Mouse (Mus musculus): ENCODE measurements around the gene Sh3kbp1. TPM values are rescaled to one million over a fixed set of nuclear protein-coding genes. Genes with fewer than 3 reads are reported as not detected.

Gene Sh3kbp1
- total and polyA plus RNA-seq, 3 experiments, result 45.4 to 85.8 (median 48.2) TPM

DNA sequence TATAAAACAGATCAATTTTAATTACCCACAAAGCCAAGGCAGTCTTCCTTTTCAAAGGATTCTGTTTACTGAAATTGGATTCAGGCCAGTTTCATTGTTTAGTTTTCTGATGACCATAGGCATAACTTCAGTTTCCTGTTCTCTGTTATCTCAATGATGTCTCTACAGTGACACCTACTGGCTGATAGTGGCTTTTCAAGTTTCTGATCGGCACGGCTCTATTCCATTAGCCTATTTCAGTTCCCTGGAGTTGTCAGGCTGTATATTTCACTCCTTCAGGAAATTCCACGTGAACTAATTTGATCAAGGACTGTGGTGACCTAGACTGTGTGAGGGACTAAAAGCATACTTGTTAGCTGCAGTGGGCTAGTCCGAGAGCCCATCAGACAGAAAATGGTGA is 336.2 kb downstream of the Sh3kbp1 start:
- no peak for TF ChIP-seq ELF1 (IDR thresholded peaks at IDR 0.05; ENCODE audit: low read depth, low read length)
- no peak for TF ChIP-seq MYC (IDR thresholded peaks at IDR 0.05; ENCODE audit: low read depth, low read length)
- no peak for TF ChIP-seq MXI1 (IDR thresholded peaks at IDR 0.05; ENCODE audit: low read depth, low read length)
- no peak for TF ChIP-seq USF1 (IDR thresholded peaks at IDR 0.05; ENCODE audit: low read depth, low read length)
- peak; percentile 72 for TF ChIP-seq RAD21 (IDR thresholded peaks at IDR 0.05; ENCODE audit: low read depth, low read length)
- TF ChIP-seq CHD2 (IDR thresholded peaks at IDR 0.05; ENCODE audit: low read length), result no peak
- TF ChIP-seq CTCF (conservative IDR thresholded peaks at IDR 0.05 in 1 of 2, IDR thresholded peaks at IDR 0.05 in 1 of 2; ENCODE audit: low read depth in 2 of 2, low read length in 2 of 2), result peak; percentile 19 to 65; a peak in 2 of 4 replicates
- TF ChIP-seq BHLHE40 (IDR thresholded peaks at IDR 0.05; ENCODE audit: low read depth, low read length), result no peak
- no peak for TF ChIP-seq TCF12 (IDR thresholded peaks at IDR 0.05; ENCODE audit: low read depth, low read length)
- TF ChIP-seq MAZ (IDR thresholded peaks at IDR 0.05; ENCODE audit: low read depth, low read length), result no peak
- peak; percentile 54 for TF ChIP-seq SMC3 (IDR thresholded peaks at IDR 0.05; ENCODE audit: low read depth, low read length)
- no peak for TF ChIP-seq ZC3H11A (IDR thresholded peaks at IDR 0.05; ENCODE audit: low read depth, low read length)
- no peak for TF ChIP-seq TBP (conservative IDR thresholded peaks at IDR 0.05; ENCODE audit: low read depth, low read length)
- TF ChIP-seq SIN3A (IDR thresholded peaks at IDR 0.05; ENCODE audit: low read length), result no peak
- no peak for TF ChIP-seq ETS1 (conservative IDR thresholded peaks at IDR 0.05; ENCODE audit: low read depth, low read length)
- no peak for TF ChIP-seq MEF2A (IDR thresholded peaks at IDR 0.05; ENCODE audit: borderline replicate concordance, low read depth, low read length)
- TF ChIP-seq JUND (conservative IDR thresholded peaks at IDR 0.05; ENCODE audit: low read depth, low read length), result no peak
- TF ChIP-seq MAX (IDR thresholded peaks at IDR 0.05; ENCODE audit: low read length), result no peak
- TF ChIP-seq GABPA (IDR thresholded peaks at IDR 0.05; ENCODE audit: insufficient replicate concordance, low read depth, low read length), result no peak
- no peak for TF ChIP-seq NELFE (IDR thresholded peaks at IDR 0.05; ENCODE audit: low read depth, low read length)
- no peak for TF ChIP-seq UBTF (IDR thresholded peaks at IDR 0.05; ENCODE audit: low read depth, low read length)
- TF ChIP-seq KAT2A (IDR thresholded peaks at IDR 0.05; ENCODE audit: insufficient replicate concordance, low read length), result no peak
- TF ChIP-seq USF2 (conservative IDR thresholded peaks at IDR 0.05; ENCODE audit: low read depth, low read length), result no peak
- TF ChIP-seq MAFK (IDR thresholded peaks at IDR 0.05; ENCODE audit: insufficient replicate concordance, low read length), result no peak
- in situ Hi-C loops (cut with MboI; ENCODE audit: low pct_ligation_motif_present, low pct_unique_long_range_greater_than_20kb, low sequenced_read_pairs) (loop anchor here (10.0 kb wide), 1 partner anchor 338 kb away; the partner anchor contains the start of gene Sh3kbp1), dilution Hi-C loops (cut with MboI; ENCODE audit: extremely low pct_ligation_motif_present, extremely low pct_unique_long_range_greater_than_20kb, low sequenced_read_pairs) (no loop called here)
- no peaks in the 10 kb centered on the region for H3K27me3 ChIP-seq (replicated peaks)
- no peak overlapping the region for H3K4me2 ChIP-seq (ENCODE audit: insufficient read depth, low read depth, poor library complexity, severe bottlenecking)
- H3K79me2 ChIP-seq (replicated peaks; ENCODE audit: control insufficient read depth, extremely low read depth, insufficient read depth, poor library complexity, severe bottlenecking), result no peaks in the 10 kb centered on the region
- no peak overlapping the region for H3K9ac ChIP-seq (ENCODE audit: insufficient read depth, low read depth)
- no peaks in the 10 kb centered on the region for H3K9me3 ChIP-seq (replicated peaks; ENCODE audit: low read length)
- DNase-seq (ENCODE audit: extremely low read depth), result peak; percentile 51
- H3K27ac ChIP-seq (ENCODE audit: insufficient read depth, low read depth), result no peak overlapping the region
- H3K4me1 ChIP-seq (ENCODE audit: control insufficient read depth in 1 of 2, insufficient read depth in 2 of 2), result no peaks in the 10 kb centered on the region
- no peak overlapping the region for H3K4me3 ChIP-seq (replicated peaks in 1 of 3; ENCODE audit: low read depth in 2 of 3, low read length in 2 of 3, poor library complexity in 1 of 3)
- H3K36me3 ChIP-seq (replicated peaks in 1 of 2; ENCODE audit: control insufficient read depth in 1 of 2, insufficient read depth in 1 of 2, low read length in 1 of 2), result peaks cover 32 to 67% of the 10 kb centered on the region in 2 experiments
